Mouse (Mus musculus) cerebellum, adult 9-11 months (tissue): ENCODE measurements at regions not wholly inside any gene's neighbourhood (a gene's known extent, or its start where the extent isn't known, plus 50 kb on each side); places are given as distances from the start of the nearest gene placed in this dataset.

ENCODE experiments used
- DNase-seq: peaks from one replicate; pipeline ENCODE4 v3.0.0; 2022

GRCm38 (mm10) chr11:109039060-109039791 is 104.9 kb downstream of the E030025P04Rik start:
- no peak for DNase-seq

DNA sequence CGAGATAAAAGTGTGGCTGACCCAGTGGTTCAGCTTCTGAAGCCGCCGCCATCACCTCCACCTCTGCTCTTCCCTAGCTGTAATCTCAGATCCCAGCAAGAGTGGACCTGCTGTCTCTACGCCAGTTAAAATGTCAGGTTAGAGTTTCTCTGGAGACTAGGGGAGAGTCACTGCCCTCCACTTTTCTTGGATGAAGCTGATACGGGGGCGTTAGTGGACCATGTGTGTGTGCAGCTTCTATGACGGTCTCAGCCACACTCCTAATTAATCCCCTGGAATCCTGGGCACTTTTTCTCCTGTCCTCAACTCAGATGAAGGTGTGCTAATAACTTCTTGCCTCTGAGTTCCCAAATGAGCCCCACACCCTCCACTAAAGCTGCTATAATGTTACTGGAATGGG is 106.0 kb downstream of the E030025P04Rik start:
- DNase-seq = no peak

DNA sequence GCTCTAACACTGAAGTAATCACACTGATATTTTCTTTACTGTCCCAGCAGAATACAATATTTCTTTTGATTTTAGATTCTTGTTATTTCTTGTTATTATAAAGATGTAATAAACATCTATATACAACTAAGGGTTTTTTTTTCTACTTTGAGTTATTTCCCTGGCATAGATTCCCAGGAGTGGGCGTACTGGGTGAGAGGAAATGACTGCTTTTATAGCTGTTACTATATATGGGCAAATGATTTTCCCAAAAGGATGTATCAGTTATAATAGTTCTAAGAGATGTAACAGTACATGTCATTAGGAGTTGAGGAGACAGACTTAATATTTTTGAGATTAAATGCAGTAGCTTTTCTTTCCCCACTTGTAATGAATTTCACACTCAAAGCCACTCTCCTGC is 109.6 kb downstream of the E030025P04Rik start:
- no peak for DNase-seq

DNA sequence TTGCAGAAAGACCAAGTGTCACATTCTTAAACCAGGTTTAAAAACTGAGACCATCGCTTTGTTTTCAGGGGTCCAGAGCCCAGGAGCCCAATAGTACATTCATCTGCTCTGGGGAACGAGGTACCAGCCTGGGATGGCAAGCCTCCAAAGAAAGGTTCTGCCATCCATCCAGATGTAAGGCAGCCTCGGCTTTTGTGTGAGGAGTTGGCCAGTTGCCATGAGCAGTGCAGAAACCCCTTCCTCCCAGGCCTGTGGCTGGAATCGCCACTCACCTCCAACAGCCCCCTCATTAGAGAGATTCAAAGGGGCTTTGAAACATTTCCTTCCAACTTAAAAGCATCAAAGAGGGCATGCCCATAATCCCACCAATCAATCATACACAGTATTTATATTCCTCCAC is 110.1 kb downstream of the E030025P04Rik start:
- DNase-seq = no peak

DNA sequence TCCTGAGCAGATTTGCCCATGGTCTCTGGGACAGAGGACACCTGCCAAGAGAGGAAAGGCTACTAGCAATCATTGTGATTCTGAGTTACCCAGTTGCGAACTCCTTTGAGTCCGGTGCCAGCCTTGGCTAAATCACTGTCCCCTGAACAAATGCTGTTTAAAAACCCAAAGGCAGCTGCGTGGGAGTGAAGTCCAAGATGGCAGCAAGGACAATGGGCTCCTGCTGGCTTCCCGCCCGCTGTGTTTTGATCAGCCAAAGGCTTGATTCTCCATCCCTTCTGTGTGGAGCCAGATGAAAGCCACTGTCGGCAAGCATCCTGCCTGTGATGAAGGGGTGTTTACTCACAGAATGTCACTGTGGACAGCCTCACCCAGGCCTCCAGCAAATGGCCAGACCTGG is 111.4 kb downstream of the E030025P04Rik start:
- no peak for DNase-seq

- peak; percentile 17 for DNase-seq
These were observed 110.3 kb downstream of the Axin2 start for GRCm38 (mm10) chr11:109030486-109030885.

- no peak for DNase-seq
These were observed 109.7 kb downstream of the Axin2 start for GRCm38 (mm10) chr11:109029894-109030293.

- no peak for DNase-seq
These were observed 94.7 kb downstream of the Axin2 start for GRCm38 (mm10) chr11:109014806-109015205.

GRCm38 (mm10) chr11:109011161-109011560 is 91.0 kb downstream of the Axin2 start:
- no peak for DNase-seq

DNA sequence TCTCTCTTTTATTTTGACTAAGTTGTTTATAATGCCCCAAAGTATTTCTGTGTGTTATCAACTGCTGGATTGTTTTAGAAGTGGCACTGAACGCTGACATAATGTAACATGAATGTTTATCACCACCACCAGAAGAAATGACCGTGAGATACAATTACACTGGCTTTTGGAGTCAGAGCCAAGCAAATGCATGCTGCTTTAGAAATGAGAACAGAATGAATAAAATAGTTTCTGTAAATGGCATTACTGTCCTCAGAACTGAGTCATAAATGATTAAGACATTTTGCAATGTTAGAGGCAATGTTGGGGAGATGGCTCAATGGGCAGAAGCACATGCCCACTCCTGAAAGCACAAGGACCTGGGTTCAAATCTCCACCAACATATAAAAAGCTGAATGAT is 88.7 kb downstream of the Axin2 start:
- DNase-seq = no peak

DNA sequence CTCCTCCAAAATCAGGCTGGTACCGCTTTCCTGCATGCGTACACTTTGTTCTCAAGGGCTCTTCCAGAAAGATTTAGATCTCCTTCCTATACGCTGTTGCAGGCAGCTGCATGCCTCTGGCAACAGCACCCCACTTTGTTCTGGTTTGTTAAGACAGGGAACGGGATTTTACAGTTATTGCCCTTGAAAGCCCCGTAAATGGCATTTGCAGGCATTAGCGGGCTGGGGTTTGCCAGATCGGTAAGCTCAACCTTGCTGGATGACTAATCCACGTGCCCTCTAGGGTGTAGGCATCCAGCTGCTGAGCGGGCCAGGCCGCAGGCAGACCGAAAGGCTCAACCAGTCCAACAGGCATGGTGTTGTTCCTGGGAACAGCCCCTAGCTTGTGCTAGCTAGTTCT is 85.5 kb downstream of the Axin2 start:
- DNase-seq = no peak
